Mouse (Mus musculus): ENCODE results near the gene Apoa2.

GRCm38 (mm10) chr1:171240911-171241310 is 16.1 kb downstream of the Apoa2 start:
- TF ChIP-seq TCF12 (IDR thresholded peaks at IDR 0.05; ENCODE audit: insufficient read depth, poor library complexity, severe bottlenecking) (no peak), SRF (IDR thresholded peaks at IDR 0.05; ENCODE audit: control insufficient read depth, insufficient read length, low read depth) (no peak)

All from myocyte (in vitro differentiated cells).